Mouse (Mus musculus) lung, embryonic 14.5 days (tissue): ENCODE results near the gene Stx7. TPM values are rescaled to one million over a fixed set of nuclear protein-coding genes. Genes with fewer than 3 reads are reported as not detected.

Experiments used
- ATAC-seq: fragments of 200-750 bp; cut with Nextera tagmentation; 2 replicates; pipeline ENCODE4 v1.8.0; 2017; ENCODE audit warnings: mild to moderate bottlenecking, moderate TSS enrichment, moderate library complexity; ENCODE audit not compliant: insufficient read depth
- DNase-seq: peaks from one replicate; pipeline ENCODE4 v3.0.0-alpha.2; 2015
- H3K27ac ChIP-seq: fragments of 300-500 bp; sonication (generic); 2 replicates; pipeline ENCODE4 v1.5.1; 2014; ENCODE audit warnings: low read depth, mild to moderate bottlenecking, moderate library complexity
- H3K27me3 ChIP-seq: fragments of 300-500 bp; sonication (generic); 2 replicates; pipeline ENCODE4 v1.6.1; 2014; ENCODE audit warnings: low read length, control low read depth; ENCODE audit not compliant: insufficient read depth
- H3K36me3 ChIP-seq: fragments of 300-500 bp; sonication (generic); 2 replicates; pipeline ENCODE4 v1.6.1; 2014; ENCODE audit warnings: control low read depth; ENCODE audit not compliant: insufficient read depth
- H3K4me1 ChIP-seq: fragments of 300-500 bp; sonication (generic); 2 replicates; pipeline ENCODE4 v1.6.1; 2014; ENCODE audit warnings: antibody characterized with exemption, control low read depth; ENCODE audit not compliant: insufficient read depth
- H3K4me2 ChIP-seq: fragments of 300-500 bp; sonication (generic); 2 replicates; pipeline ENCODE4 v1.6.1; 2014; ENCODE audit warnings: mild to moderate bottlenecking
- H3K4me3 ChIP-seq: fragments of 300-500 bp; sonication (generic); 2 replicates; pipeline ENCODE4 v1.5.1; 2014; ENCODE audit warnings: low read depth, low read length
- H3K9ac ChIP-seq: fragments of 300-500 bp; sonication (generic); 2 replicates; pipeline ENCODE4 v1.6.1; 2014
- H3K9me3 ChIP-seq: fragments of 300-500 bp; sonication (generic); 2 replicates; pipeline ENCODE4 v1.6.1; 2016; ENCODE audit warnings: low read depth, low read length, control low read depth
- CTCF ChIP-seq: IDR thresholded peaks from 2 replicates; pipeline ENCODE4 v1.5.1; 2016; ENCODE audit warnings: antibody characterized with exemption, low read depth
- WGBS: fragments of 180-500 bp; shearing (Covaris S2); extraction: QIAGEN DNeasy Blood & Tissue Kit; methylation state at CpG from one replicate; pipeline ENCODE4 v1.1.7; 2014; 5-methylcytosine and 5-hydroxymethylcytosine counted together
- polyA plus RNA-seq: library from polyadenylated mRNA; unstranded; fragments of >200 nt; fragmentation: Nextera tagmentation; extraction: Ambion mirVana; gene quantifications from 2 replicates; pipeline ENCODE4 v1.2.1, GENCODE M21; 2014

Gene Stx7
- polyA plus RNA-seq, 1 experiment from 2014 or later, result 76.1 TPM

GRCm38 (mm10) chr10:24224591-24224990, 75.5 kb downstream of the Stx7 start:
- 16% methylated on average over 8 of the region's 8 CpGs for WGBS
- no peak for TF ChIP-seq CTCF
- ATAC-seq (no peak), DNase-seq (peak; percentile 4)
- no peak overlapping the region for H3K27ac ChIP-seq
- H3K4me2 ChIP-seq, result no peak overlapping the region
- H3K4me3 ChIP-seq, result no peak overlapping the region
- no peak overlapping the region for H3K9ac ChIP-seq
- H3K9me3 ChIP-seq, result no peaks in the 10 kb centered on the region
- H3K4me1 ChIP-seq, result peaks cover 7% of the 10 kb centered on the region; the same call in 1 of the 2 replicates
- no peaks in the 10 kb centered on the region for H3K36me3 ChIP-seq
- peaks cover 24% of the 10 kb centered on the region for H3K27me3 ChIP-seq

- DNase-seq (no peak), ATAC-seq (no peak)
- Histone ChIP-seq H3K4me3 (no peak overlapping the region), H3K4me1 (peaks cover 4% of the 10 kb centered on the region; the same call in 1 of the 2 replicates), H3K4me2 (no peak overlapping the region), H3K9ac (no peak overlapping the region), H3K27ac (no peak overlapping the region), H3K27me3 (peaks cover 16% of the 10 kb centered on the region), H3K9me3 (no peaks in the 10 kb centered on the region), H3K36me3 (no peaks in the 10 kb centered on the region)
- WGBS, result 57% methylated on average over 12 of the region's 12 CpGs
- no peak for TF ChIP-seq CTCF
Measured at GRCm38 (mm10) chr10:24228318-24229183, 79.4 kb downstream of the Stx7 start.

- Histone ChIP-seq H3K27me3 (no peaks in the 10 kb centered on the region), H3K4me3 (no peak overlapping the region), H3K9ac (no peak overlapping the region), H3K36me3 (no peaks in the 10 kb centered on the region), H3K4me1 (no peaks in the 10 kb centered on the region), H3K9me3 (no peaks in the 10 kb centered on the region), H3K4me2 (no peak overlapping the region), H3K27ac (no peak overlapping the region)
- no peak for ATAC-seq
- TF ChIP-seq CTCF, result no peak
- 74% methylated on average over 4 of the region's 4 CpGs for WGBS
- DNase-seq, result no peak
Measured at GRCm38 (mm10) chr10:24232281-24232680, 83.2 kb downstream of the Stx7 start.

GRCm38 (mm10) chr10:24235426-24236283, 86.6 kb downstream of the Stx7 start:
- no peaks in the 10 kb centered on the region for H3K4me1 ChIP-seq
- H3K4me2 ChIP-seq, result no peak overlapping the region
- no peaks in the 10 kb centered on the region for H3K36me3 ChIP-seq
- H3K4me3 ChIP-seq, result no peak overlapping the region
- TF ChIP-seq CTCF, result no peak
- H3K27ac ChIP-seq, result no peak overlapping the region
- no peak for ATAC-seq
- no peaks in the 10 kb centered on the region for H3K27me3 ChIP-seq
- DNase-seq, result no peak
- no peak overlapping the region for H3K9ac ChIP-seq
- H3K9me3 ChIP-seq, result no peaks in the 10 kb centered on the region
- WGBS, result 68% methylated on average over 23 of the region's 23 CpGs

Other genes starting within 250 kb of the Stx7 start
- gene Taar1, start 228.9 kb upstream of the Stx7 start, polyA plus RNA-seq, result not detected in 2 replicates
- gene Taar2, start 210.7 kb upstream of the Stx7 start, polyA plus RNA-seq, result not detected in 2 replicates
- gene Taar3, start 199.7 kb upstream of the Stx7 start, polyA plus RNA-seq, result not detected in 2 replicates
- gene Taar4, start 188.8 kb upstream of the Stx7 start, polyA plus RNA-seq, result not detected in 2 replicates
- gene Taar5, start 178.6 kb upstream of the Stx7 start, polyA plus RNA-seq, result not detected in 2 replicates
- gene Taar6, start 163.7 kb upstream of the Stx7 start, polyA plus RNA-seq, result not detected in 2 replicates
- not detected in 2 replicates for gene Taar7a, start 155.8 kb upstream of the Stx7 start, polyA plus RNA-seq
- not detected in 2 replicates for gene Taar7b, start 149.4 kb upstream of the Stx7 start, polyA plus RNA-seq
- gene Taar7d, start 122.1 kb upstream of the Stx7 start, polyA plus RNA-seq, result not detected in 2 replicates
- not detected in 2 replicates for gene Taar7e, start 111.7 kb upstream of the Stx7 start, polyA plus RNA-seq
- not detected in 2 replicates for gene Taar7f, start 99.8 kb upstream of the Stx7 start, polyA plus RNA-seq
- not detected in 2 replicates for gene Taar8a, start 72.8 kb upstream of the Stx7 start, polyA plus RNA-seq
- gene Taar8b, start 57.0 kb upstream of the Stx7 start, polyA plus RNA-seq, result not detected in 2 replicates
- not detected in 2 replicates for gene Taar8c, start 47.4 kb upstream of the Stx7 start, polyA plus RNA-seq
- not detected in 2 replicates for gene Taar9, start 39.8 kb upstream of the Stx7 start, polyA plus RNA-seq
- 4.9 and 5.1 TPM in 2 replicates for gene Moxd1, start 74.2 kb downstream of the Stx7 start, polyA plus RNA-seq